Mouse (Mus musculus): ENCODE measurements at regions not wholly inside any gene's neighbourhood (a gene's known extent, or its start where the extent isn't known, plus 50 kb on each side); places are given as distances from the start of the nearest gene placed in this dataset.

GRCm38 (mm10) chr11:32999684-33000255, 147.4 kb downstream of the Fgf18 start:
- Histone ChIP-seq H3K36me3 (ENCODE audit: control insufficient read depth, insufficient read depth, low read length) (no peaks in the 10 kb centered on the region), H3K4me1 (ENCODE audit: control insufficient read depth, insufficient read depth, low read length) (no peaks in the 10 kb centered on the region), H3K4me3 (ENCODE audit: control insufficient read depth, low read depth, low read length) (no peak overlapping the region), H3K27me3 (ENCODE audit: control insufficient read depth, insufficient read depth, low read length) (no peaks in the 10 kb centered on the region), H3K27ac (ENCODE audit: control insufficient read depth, insufficient read depth, low read depth, low read length) (no peak overlapping the region)
- TF ChIP-seq POLR2A (IDR thresholded peaks at IDR 0.05; ENCODE audit: control insufficient read depth, low read depth, low read length) (no peak), CTCF (IDR thresholded peaks at IDR 0.05; ENCODE audit: control insufficient read depth, insufficient read depth, insufficient replicate concordance, low read depth, low read length) (no peak)

- no peaks in the 10 kb centered on the region for H3K4me1 ChIP-seq (ENCODE audit: control insufficient read depth, insufficient read depth, low read length)
- no peaks in the 10 kb centered on the region for H3K36me3 ChIP-seq (ENCODE audit: control insufficient read depth, insufficient read depth, low read length)
- no peak for TF ChIP-seq CTCF (IDR thresholded peaks at IDR 0.05; ENCODE audit: control insufficient read depth, insufficient read depth, insufficient replicate concordance, low read depth, low read length)
- no peak overlapping the region for H3K4me3 ChIP-seq (ENCODE audit: control insufficient read depth, low read depth, low read length)
- H3K27me3 ChIP-seq (ENCODE audit: control insufficient read depth, insufficient read depth, low read length): no peaks in the 10 kb centered on the region
- H3K27ac ChIP-seq (ENCODE audit: control insufficient read depth, insufficient read depth, low read depth, low read length): no peak overlapping the region
These were observed 148.3 kb downstream of the Fgf18 start for GRCm38 (mm10) chr11:32998687-32999605.

GRCm38 (mm10) chr11:32994391-32994790, 152.8 kb downstream of the Fgf18 start:
- no peaks in the 10 kb centered on the region for H3K27me3 ChIP-seq (ENCODE audit: control insufficient read depth, insufficient read depth, low read length)
- H3K4me3 ChIP-seq (ENCODE audit: control insufficient read depth, low read depth, low read length): no peak overlapping the region
- H3K27ac ChIP-seq (ENCODE audit: control insufficient read depth, insufficient read depth, low read depth, low read length): no peak overlapping the region
- no peaks in the 10 kb centered on the region for H3K36me3 ChIP-seq (ENCODE audit: control insufficient read depth, insufficient read depth, low read length)
- TF ChIP-seq CTCF (IDR thresholded peaks at IDR 0.05; ENCODE audit: control insufficient read depth, insufficient read depth, insufficient replicate concordance, low read depth, low read length) (no peak), POLR2A (IDR thresholded peaks at IDR 0.05; ENCODE audit: control insufficient read depth, low read depth, low read length) (no peak)
- H3K4me1 ChIP-seq (ENCODE audit: control insufficient read depth, insufficient read depth, low read length): no peaks in the 10 kb centered on the region

GRCm38 (mm10) chr11:32993439-32993838, 153.8 kb downstream of the Fgf18 start:
- no peaks in the 10 kb centered on the region for H3K27me3 ChIP-seq (ENCODE audit: control insufficient read depth, insufficient read depth, low read length)
- H3K27ac ChIP-seq (ENCODE audit: control insufficient read depth, insufficient read depth, low read depth, low read length): no peak overlapping the region
- H3K4me3 ChIP-seq (ENCODE audit: control insufficient read depth, low read depth, low read length): no peak overlapping the region
- H3K4me1 ChIP-seq (ENCODE audit: control insufficient read depth, insufficient read depth, low read length): no peaks in the 10 kb centered on the region
- TF ChIP-seq CTCF (IDR thresholded peaks at IDR 0.05; ENCODE audit: control insufficient read depth, insufficient read depth, insufficient replicate concordance, low read depth, low read length): no peak
- TF ChIP-seq POLR2A (IDR thresholded peaks at IDR 0.05; ENCODE audit: control insufficient read depth, low read depth, low read length): no peak
- H3K36me3 ChIP-seq (ENCODE audit: control insufficient read depth, insufficient read depth, low read length): no peaks in the 10 kb centered on the region

- H3K4me1 ChIP-seq (ENCODE audit: control insufficient read depth, insufficient read depth, low read length): no peaks in the 10 kb centered on the region
- no peak for TF ChIP-seq CTCF (IDR thresholded peaks at IDR 0.05; ENCODE audit: control insufficient read depth, insufficient read depth, insufficient replicate concordance, low read depth, low read length)
- no peak for TF ChIP-seq POLR2A (IDR thresholded peaks at IDR 0.05; ENCODE audit: control insufficient read depth, low read depth, low read length)
These were observed 156.1 kb downstream of the Fgf18 start for GRCm38 (mm10) chr11:32991036-32991616.

GRCm38 (mm10) chr11:32990201-32990600, 157.0 kb downstream of the Fgf18 start:
- Histone ChIP-seq H3K36me3 (ENCODE audit: control insufficient read depth, insufficient read depth, low read length) (no peaks in the 10 kb centered on the region), H3K4me3 (ENCODE audit: control insufficient read depth, low read depth, low read length) (no peak overlapping the region), H3K4me1 (ENCODE audit: control insufficient read depth, insufficient read depth, low read length) (no peaks in the 10 kb centered on the region), H3K27ac (ENCODE audit: control insufficient read depth, insufficient read depth, low read depth, low read length) (no peak overlapping the region), H3K27me3 (ENCODE audit: control insufficient read depth, insufficient read depth, low read length) (no peaks in the 10 kb centered on the region)
- TF ChIP-seq POLR2A (IDR thresholded peaks at IDR 0.05; ENCODE audit: control insufficient read depth, low read depth, low read length) (no peak), CTCF (IDR thresholded peaks at IDR 0.05; ENCODE audit: control insufficient read depth, insufficient read depth, insufficient replicate concordance, low read depth, low read length) (no peak)

More at GRCm38 (mm10) chr11:32991036-32991616, 156.1 kb downstream of the Fgf18 start:
- H3K36me3 ChIP-seq (ENCODE audit: control insufficient read depth, insufficient read depth, low read length): no peaks in the 10 kb centered on the region
- no peaks in the 10 kb centered on the region for H3K27me3 ChIP-seq (ENCODE audit: control insufficient read depth, insufficient read depth, low read length)
- H3K27ac ChIP-seq (ENCODE audit: control insufficient read depth, insufficient read depth, low read depth, low read length): no peak overlapping the region
- no peak overlapping the region for H3K4me3 ChIP-seq (ENCODE audit: control insufficient read depth, low read depth, low read length)

GRCm38 (mm10) chr11:32978899-32979298, 154.5 kb upstream of the Smim23 start:
- no peak overlapping the region for H3K4me3 ChIP-seq (ENCODE audit: control insufficient read depth, low read depth, low read length)
- no peak overlapping the region for H3K27ac ChIP-seq (ENCODE audit: control insufficient read depth, insufficient read depth, low read depth, low read length)
- no peaks in the 10 kb centered on the region for H3K4me1 ChIP-seq (ENCODE audit: control insufficient read depth, insufficient read depth, low read length)
- TF ChIP-seq POLR2A (IDR thresholded peaks at IDR 0.05; ENCODE audit: control insufficient read depth, low read depth, low read length) (no peak), CTCF (IDR thresholded peaks at IDR 0.05; ENCODE audit: control insufficient read depth, insufficient read depth, insufficient replicate concordance, low read depth, low read length) (no peak)
- H3K36me3 ChIP-seq (ENCODE audit: control insufficient read depth, insufficient read depth, low read length): no peaks in the 10 kb centered on the region
- H3K27me3 ChIP-seq (ENCODE audit: control insufficient read depth, insufficient read depth, low read length): no peaks in the 10 kb centered on the region
